In genomic region chr2:132589906-132590538, GRCm38 (mm10) we compare ENCODE assay signal across 20 mouse cellular contexts. TPM values are rescaled to one million over a fixed set of nuclear protein-coding genes. Genes with fewer than 3 reads are reported as not detected.
A peak's percentile ranks its signal among the peaks of the same experiment; 100 is the strongest.
DNase-seq lines count a peak whose midpoint lies in the region; ATAC-seq and TF ChIP-seq lines count a peak whose summit lies in the region.
"Had no signal": no experiment of that assay in that cellular context is flagged by ENCODE, and none has a peak within 500 bp of the region (broad histone marks: within the 10 kb centered on the region; RNA-seq: fewer than 3 reads in every experiment).

No protein-coding gene starts in this region.

- DNase-seq in kidney, postnatal 0 days (ENCODE audit: low spot score) = peak; percentile 63
- no peak for DNase-seq in kidney, adult 11 months
- no peak for DNase-seq in lung, postnatal 14 days
- DNase-seq in thymus, postnatal 10 days (ENCODE audit: low spot score in 2 of 2) = no peak
- DNase-seq in hindbrain, postnatal 0 days (ENCODE audit: low spot score) = no peak
- DNase-seq: adrenal gland, postnatal 25 days; B cell, adult 2 months; cerebellum, adult 18-20 months; layer of hippocampus, adult 9-11 months; lung, postnatal 10 days; spleen, adult 18-20 months; thymus, adult 18-20 months had no signal

- no peak for ATAC-seq in kidney, postnatal 0 days (replicated peaks; ENCODE audit: low FRiP score, low read depth)
- ATAC-seq in lung, embryonic 16.5 days (ENCODE audit: low read depth) = 0 out of 2 replicates have a peak, but pooled peaks have one; percentile 41
- ATAC-seq in heart, embryonic 13.5 days (ENCODE audit: extremely low read depth, insufficient number of reproducible peaks, low FRiP score, low TSS enrichment) = no peak
- ATAC-seq in limb, embryonic 15.5 days (ENCODE audit: insufficient number of reproducible peaks, low FRiP score, low TSS enrichment, low read depth) = no peak
- ATAC-seq in hindbrain, postnatal 0 days = no peak
- ATAC-seq: forebrain, embryonic 14.5 days; hindbrain, embryonic 16.5 days had no signal

- no peak overlapping the region for H3K4me3 ChIP-seq in kidney, postnatal 0 days (replicated peaks; ENCODE audit: low read depth, low read length)
- H3K4me3 ChIP-seq in lung, embryonic 16.5 days (ENCODE audit: low read length) = no peak overlapping the region
- H3K4me3 ChIP-seq in heart, embryonic 13.5 days = no peak overlapping the region
- no peak overlapping the region for H3K4me3 ChIP-seq in limb, embryonic 15.5 days
- no peak overlapping the region for H3K4me3 ChIP-seq in hindbrain, postnatal 0 days (ENCODE audit: low read length)
- H3K4me3 ChIP-seq: erythroblast, embryonic 14.5 days; neural tube, embryonic 12.5 days had no signal

- no peak overlapping the region for H3K9ac ChIP-seq in kidney, postnatal 0 days (ENCODE audit: low read depth, low read length)
- no peak overlapping the region for H3K9ac ChIP-seq in lung, embryonic 16.5 days (ENCODE audit: low read length)
- H3K9ac ChIP-seq in heart, embryonic 13.5 days = no peak overlapping the region
- no peak overlapping the region for H3K9ac ChIP-seq in limb, embryonic 15.5 days
- no peak overlapping the region for H3K9ac ChIP-seq in hindbrain, postnatal 0 days (replicated peaks; ENCODE audit: low read length)
- H3K9ac ChIP-seq: neural tube, embryonic 12.5 days had no signal

- no peak for TF ChIP-seq CTCF in kidney, postnatal 0 days (IDR thresholded peaks at IDR 0.05; ENCODE audit: low read depth)
- TF ChIP-seq CTCF in hindbrain, postnatal 0 days (IDR thresholded peaks at IDR 0.05; ENCODE audit: low read depth) = no peak

- no peaks in the 10 kb centered on the region for H3K9me3 ChIP-seq in kidney, postnatal 0 days (replicated peaks; ENCODE audit: low read length)
- no peaks in the 10 kb centered on the region for H3K9me3 ChIP-seq in lung, embryonic 16.5 days (ENCODE audit: control insufficient read depth, low read length)
- H3K9me3 ChIP-seq in heart, embryonic 13.5 days = no peaks in the 10 kb centered on the region
- no peaks in the 10 kb centered on the region for H3K9me3 ChIP-seq in limb, embryonic 15.5 days
- H3K9me3 ChIP-seq in hindbrain, postnatal 0 days (ENCODE audit: low read length) = no peaks in the 10 kb centered on the region
- H3K9me3 ChIP-seq: neural tube, embryonic 12.5 days had no signal

- H3K27ac ChIP-seq in kidney, postnatal 0 days = 0 out of 2 replicates have a peak overlapping the region, but pooled peaks have one; percentile 20
- no peak overlapping the region for H3K27ac ChIP-seq in lung, embryonic 16.5 days (ENCODE audit: low read length)
- H3K27ac ChIP-seq in heart, embryonic 13.5 days (replicated peaks) = peak overlapping the region; percentile 76
- H3K27ac ChIP-seq in limb, embryonic 15.5 days = peak overlapping the region; percentile 14; the same call in 1 of the 2 replicates
- no peak overlapping the region for H3K27ac ChIP-seq in hindbrain, postnatal 0 days
- H3K27ac ChIP-seq: neural tube, embryonic 12.5 days had no signal

- H3K4me1 ChIP-seq in kidney, postnatal 0 days (replicated peaks; ENCODE audit: insufficient read depth, low read length) = 0 out of 2 replicates have a peak, but pooled peaks cover 4% of the 10 kb centered on the region
- no peaks in the 10 kb centered on the region for H3K4me1 ChIP-seq in lung, embryonic 16.5 days (replicated peaks; ENCODE audit: control insufficient read depth, insufficient read depth, low read length)
- H3K4me1 ChIP-seq in heart, embryonic 13.5 days = peaks cover 20% of the 10 kb centered on the region
- peaks cover 5% of the 10 kb centered on the region; the same call in 1 of the 2 replicates for H3K4me1 ChIP-seq in limb, embryonic 15.5 days
- no peaks in the 10 kb centered on the region for H3K4me1 ChIP-seq in hindbrain, postnatal 0 days (ENCODE audit: insufficient read depth, low read length)
- H3K4me1 ChIP-seq: neural tube, embryonic 12.5 days had no signal

- no peaks in the 10 kb centered on the region for H3K27me3 ChIP-seq in kidney, postnatal 0 days (ENCODE audit: insufficient read depth, low read length)
- H3K27me3 ChIP-seq in lung, embryonic 16.5 days (ENCODE audit: control insufficient read depth, insufficient read depth, low read depth, low read length) = no peaks in the 10 kb centered on the region
- no peaks in the 10 kb centered on the region for H3K27me3 ChIP-seq in heart, embryonic 13.5 days (replicated peaks)
- no peaks in the 10 kb centered on the region for H3K27me3 ChIP-seq in limb, embryonic 15.5 days
- no peaks in the 10 kb centered on the region for H3K27me3 ChIP-seq in hindbrain, postnatal 0 days (ENCODE audit: insufficient read depth, low read length)
- H3K27me3 ChIP-seq: neural tube, embryonic 12.5 days had no signal

- 36% methylated on average over 6 of the region's 6 CpGs for WGBS in kidney, postnatal 0 days
- WGBS in lung, embryonic 16.5 days = 56% methylated on average over 6 of the region's 6 CpGs
- 51% methylated on average over 6 of the region's 6 CpGs for WGBS in heart, embryonic 13.5 days
- WGBS in limb, embryonic 15.5 days = 37% methylated on average over 6 of the region's 6 CpGs
- 78% methylated on average over 6 of the region's 6 CpGs for WGBS in hindbrain, postnatal 0 days

- no peak overlapping the region for H3K4me2 ChIP-seq in kidney, postnatal 0 days (ENCODE audit: low read length)
- H3K4me2 ChIP-seq in lung, embryonic 16.5 days (ENCODE audit: low read depth, low read length) = no peak overlapping the region
- no peak overlapping the region for H3K4me2 ChIP-seq in heart, embryonic 13.5 days
- H3K4me2 ChIP-seq in limb, embryonic 15.5 days = no peak overlapping the region
- no peak overlapping the region for H3K4me2 ChIP-seq in hindbrain, postnatal 0 days (ENCODE audit: low read depth, low read length)
- H3K4me2 ChIP-seq: liver, embryonic 11.5 days; neural tube, embryonic 12.5 days had no signal

- no peaks in the 10 kb centered on the region for H3K36me3 ChIP-seq in kidney, postnatal 0 days (ENCODE audit: insufficient read depth, low read length)
- H3K36me3 ChIP-seq in lung, embryonic 16.5 days (ENCODE audit: control insufficient read depth, insufficient read depth, low read length) = no peaks in the 10 kb centered on the region
- no peaks in the 10 kb centered on the region for H3K36me3 ChIP-seq in heart, embryonic 13.5 days
- H3K36me3 ChIP-seq in limb, embryonic 15.5 days = no peaks in the 10 kb centered on the region
- H3K36me3 ChIP-seq in hindbrain, postnatal 0 days (ENCODE audit: insufficient read depth, low read length) = no peaks in the 10 kb centered on the region
- H3K36me3 ChIP-seq: neural tube, embryonic 12.5 days had no signal

RNA-seq across cellular contexts. Expression of gene Gpcpd1, which starts 2.5 kb away (rescaled TPM):
- polyA plus RNA-seq in kidney, postnatal 0 days (2015; fragmentation: Nextera tagmentation; extraction: Ambion mirVana) = 34.3 and 35.3 TPM in 2 replicates
- polyA plus RNA-seq in lung, embryonic 16.5 days (2015; fragmentation: Nextera tagmentation; extraction: Ambion mirVana) = 28.7 and 31.3 TPM in 2 replicates
- polyA plus RNA-seq in heart, embryonic 13.5 days (2015; fragmentation: Nextera tagmentation; extraction: Ambion mirVana) = 31.6 and 31.7 TPM in 2 replicates
- 44.3 and 48.7 TPM in 2 replicates for polyA plus RNA-seq in limb, embryonic 15.5 days (2015; fragmentation: Nextera tagmentation; extraction: Ambion mirVana)
- 43.9 and 46.9 TPM in 2 replicates for total RNA-seq in hindbrain, postnatal 0 days (2014; rRNA removed)
- 84.0 and 91.9 TPM in 2 replicates for polyA plus RNA-seq in hindbrain, postnatal 0 days (2015; fragmentation: Nextera tagmentation; extraction: Ambion mirVana)

Comparison
In these comparisons a context has a peak if more than half of its experiments do, and no peak if none do; other contexts are left out.
1. H3K27ac ChIP-seq: peak in kidney, postnatal 0 days (single experiment), heart, embryonic 13.5 days (single experiment) and limb, embryonic 15.5 days (single experiment); none in lung, embryonic 16.5 days (single experiment) and hindbrain, postnatal 0 days (single experiment).